In the genomic region with DNA sequence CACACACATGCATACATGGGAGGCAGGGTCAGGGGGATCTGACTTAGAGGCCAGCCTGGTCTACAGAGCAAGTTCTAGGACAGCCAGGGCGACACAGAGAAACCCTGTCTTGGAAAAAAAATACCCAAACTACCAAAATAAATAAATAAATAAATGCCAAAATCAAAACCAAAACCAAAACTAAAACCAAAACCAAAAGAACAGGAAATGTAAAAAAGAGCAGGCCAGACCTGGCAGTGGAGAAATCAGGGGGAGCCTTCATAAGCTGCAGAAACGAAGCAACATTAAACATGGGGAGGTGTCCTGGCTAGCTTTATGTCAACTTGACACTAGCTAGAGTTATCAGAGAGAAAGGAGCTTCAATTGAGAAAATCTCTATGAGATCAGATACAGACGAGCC, we compare ENCODE assay signal across 20 mouse cellular contexts.
"Had no signal": no experiment of that assay in that cellular context is flagged by ENCODE, and none has a peak within 500 bp of the region (broad histone marks: within the 10 kb centered on the region; RNA-seq: fewer than 3 reads in every experiment).

No protein-coding gene starts in this region.

- H3K9me3 ChIP-seq: limb, embryonic 15.5 days; neural tube, embryonic 12.5 days had no signal

- H3K9ac ChIP-seq: kidney, embryonic 15.5 days; limb, embryonic 12.5 days; limb, embryonic 15.5 days; liver, embryonic 14.5 days; liver, postnatal 0 days; lung, embryonic 14.5 days; neural tube, embryonic 12.5 days had no signal

- DNase-seq: kidney, adult 18-20 months; kidney, postnatal 10 days; kidney, postnatal 36 days; left cerebral cortex, postnatal 4 days; liver, postnatal 0 days; lung, embryonic 14.5 days; midbrain, embryonic 14.5 days; retina, postnatal 1 day; right cerebral cortex, postnatal 25 days; thymus, adult 2 months; thymus, postnatal 14 days; thymus, postnatal 4 days had no signal

- H3K4me2 ChIP-seq: kidney, embryonic 15.5 days; limb, embryonic 12.5 days; limb, embryonic 15.5 days; liver, embryonic 11.5 days; lung, embryonic 14.5 days; midbrain, embryonic 11.5 days; neural tube, embryonic 12.5 days had no signal

- H3K4me1 ChIP-seq: kidney, embryonic 15.5 days; limb, embryonic 12.5 days; limb, embryonic 15.5 days; neural tube, embryonic 12.5 days had no signal

- ATAC-seq: liver, postnatal 0 days had no signal

- H3K4me3 ChIP-seq: kidney, embryonic 15.5 days; limb, embryonic 12.5 days; limb, embryonic 15.5 days; neural tube, embryonic 12.5 days had no signal

- H3K27me3 ChIP-seq: kidney, embryonic 15.5 days; limb, embryonic 12.5 days; limb, embryonic 15.5 days; neural tube, embryonic 12.5 days had no signal

- H3K27ac ChIP-seq: kidney, embryonic 15.5 days; limb, embryonic 12.5 days; limb, embryonic 15.5 days; liver, embryonic 14.5 days; macrophage; neural tube, embryonic 12.5 days had no signal
